ENCODE assay signal across 8 mouse cellular contexts in genomic region chrX:151345333-151346125, GRCm38 (mm10). TPM values are rescaled to one million over a fixed set of nuclear protein-coding genes. Genes with fewer than 3 reads are reported as not detected.
DNase-seq lines count a peak whose midpoint lies in the region; ATAC-seq and TF ChIP-seq lines count a peak whose summit lies in the region.

No protein-coding gene starts in this region.

- H3K27ac ChIP-seq in kidney, embryonic 14.5 days (ENCODE audit: low read depth, low read length): no peak overlapping the region
- no peak overlapping the region for H3K27ac ChIP-seq in ES-E14 (ENCODE audit: insufficient read depth, low read depth, low read length, poor library complexity, severe bottlenecking)
- no peak overlapping the region for H3K27ac ChIP-seq in lung, embryonic 16.5 days (ENCODE audit: low read length)

- no peak for DNase-seq in kidney, postnatal 25 days
- peak; percentile 9 for DNase-seq in ES-E14 (ENCODE audit: low read depth, low spot score)
- peak; percentile 23 to 34 for DNase-seq in cerebellum, postnatal 36 days
- peak; percentile 4 to 15 for DNase-seq in heart, postnatal 10 days
- DNase-seq in spleen, postnatal 4 days (ENCODE audit: low spot score in 2 of 2): no peak

- no peaks in the 10 kb centered on the region for H3K4me1 ChIP-seq in kidney, embryonic 14.5 days (ENCODE audit: control insufficient read depth, insufficient read depth, low read length)
- H3K4me1 ChIP-seq in ES-E14 (ENCODE audit: control insufficient read depth in 2 of 2, insufficient read depth in 2 of 2, low read length in 2 of 2, poor library complexity in 1 of 2): no peaks in the 10 kb centered on the region
- 0 out of 2 replicates have a peak, but pooled peaks cover 3% of the 10 kb centered on the region for H3K4me1 ChIP-seq in lung, embryonic 16.5 days (replicated peaks; ENCODE audit: control insufficient read depth, insufficient read depth, low read length)

- H3K4me3 ChIP-seq in kidney, embryonic 14.5 days (ENCODE audit: low read length): peak overlapping the region; percentile 67
- H3K4me3 ChIP-seq in ES-E14 (ENCODE audit: insufficient read depth in 1 of 2, low read depth in 1 of 2, low read length in 2 of 2, poor library complexity in 1 of 2, severe bottlenecking in 1 of 2): peak overlapping the region; percentile 89 to 98
- peak overlapping the region; percentile 71 for H3K4me3 ChIP-seq in lung, embryonic 16.5 days (ENCODE audit: low read length)

- no peaks in the 10 kb centered on the region for H3K27me3 ChIP-seq in kidney, embryonic 14.5 days (ENCODE audit: control insufficient read depth, insufficient read depth, low read length)
- 0 out of 2 replicates have a peak, but pooled peaks cover 2% of the 10 kb centered on the region for H3K27me3 ChIP-seq in lung, embryonic 16.5 days (ENCODE audit: control insufficient read depth, insufficient read depth, low read depth, low read length)

- intact Hi-C loops in heart, postnatal 10 days (cut with DNase I): no loop called here

- no peak for ATAC-seq in kidney, embryonic 14.5 days (ENCODE audit: low FRiP score, low TSS enrichment)
- no peak for ATAC-seq in lung, embryonic 16.5 days (ENCODE audit: low read depth)
- ATAC-seq in monocyte, adult 5-6 weeks (replicated peaks; ENCODE audit: insufficient number of reproducible peaks, low FRiP score, low TSS enrichment, poor library complexity, severe bottlenecking): no peak

- H3K36me3 ChIP-seq in kidney, embryonic 14.5 days (ENCODE audit: control insufficient read depth, insufficient read depth, low read length): no peaks in the 10 kb centered on the region
- H3K36me3 ChIP-seq in ES-E14 (ENCODE audit: control insufficient read depth, insufficient read depth, low read length, poor library complexity, severe bottlenecking): no peaks in the 10 kb centered on the region; the same call in 1 of the 2 replicates
- 0 out of 2 replicates have a peak, but pooled peaks cover 2% of the 10 kb centered on the region for H3K36me3 ChIP-seq in lung, embryonic 16.5 days (ENCODE audit: control insufficient read depth, insufficient read depth, low read length)

- no peaks in the 10 kb centered on the region for H3K9me3 ChIP-seq in kidney, embryonic 14.5 days (ENCODE audit: control insufficient read depth, low read length)
- H3K9me3 ChIP-seq in ES-E14 (ENCODE audit: control insufficient read depth, insufficient read depth, low read depth, low read length): no peaks in the 10 kb centered on the region
- no peaks in the 10 kb centered on the region for H3K9me3 ChIP-seq in lung, embryonic 16.5 days (ENCODE audit: control insufficient read depth, low read length)

- H3K4me2 ChIP-seq in kidney, embryonic 14.5 days (replicated peaks; ENCODE audit: low read depth, low read length): peak overlapping the region; percentile 62
- peak overlapping the region; percentile 66 for H3K4me2 ChIP-seq in lung, embryonic 16.5 days (ENCODE audit: low read depth, low read length)

- H3K9ac ChIP-seq in kidney, embryonic 14.5 days (ENCODE audit: low read depth, low read length): 0 out of 2 replicates have a peak overlapping the region, but pooled peaks have one; percentile 66
- no peak overlapping the region for H3K9ac ChIP-seq in ES-E14 (ENCODE audit: insufficient read depth, low read depth, low read length, poor library complexity, severe bottlenecking)
- 0 out of 2 replicates have a peak overlapping the region, but pooled peaks have one; percentile 11 for H3K9ac ChIP-seq in lung, embryonic 16.5 days (ENCODE audit: low read length)

- 44% methylated on average over 11 of the region's 11 CpGs for WGBS in kidney, embryonic 14.5 days
- WGBS in lung, embryonic 16.5 days: 26% methylated on average over 11 of the region's 11 CpGs

- in situ Hi-C loops in ES-E14 (cut with MboI; ENCODE audit: low sequenced_read_pairs in 2 of 2, unreplicated experiment in 2 of 2): no loop called here

TF ChIP-seq in ES-E14, 5 proteins besides CTCF, POLR2A, EP300 and RAD21:
- TF ChIP-seq HCFC1 (IDR thresholded peaks at IDR 0.05; ENCODE audit: borderline replicate concordance, insufficient read depth, low read length) (no peak), CHD2 (IDR thresholded peaks at IDR 0.05; ENCODE audit: low read depth, low read length) (no peak), MAFK (IDR thresholded peaks at IDR 0.05; ENCODE audit: insufficient read depth, low read depth, low read length) (no peak), ZC3H11A (IDR thresholded peaks at IDR 0.05; ENCODE audit: borderline replicate concordance, low read depth, low read length) (no peak), ZNF384 (IDR thresholded peaks at IDR 0.05; ENCODE audit: low read depth, low read length) (no peak)

RNA-seq across cellular contexts. Expression of gene Fam120c, which starts 1.6 kb away (rescaled TPM):
- 2.8 and 4.8 TPM in 2 replicates for polyA plus RNA-seq in kidney, embryonic 14.5 days (2014; fragmentation: Nextera tagmentation; extraction: Ambion mirVana)
- 2.0 and 2.9 TPM in 2 replicates for total RNA-seq in ES-E14 (2012; rRNA removed)
- total RNA-seq in heart, postnatal 10 days (2021): 10 to 100 TPM; 11.9 to 14.1 TPM
- 2.9 and 3.3 TPM in 2 replicates for polyA plus RNA-seq in lung, embryonic 16.5 days (2015; fragmentation: Nextera tagmentation; extraction: Ambion mirVana)
- total RNA-seq in monocyte, adult 5-6 weeks (2017): 1.4 to 3.1 TPM (median 1.9 TPM) in 3 replicates

Comparison
In these comparisons a context has a peak if more than half of its experiments do, and no peak if none do; other contexts are left out.
1. DNase-seq: peak in ES-E14 (single experiment), cerebellum, postnatal 36 days (2 of 2) and heart, postnatal 10 days (2 of 2); none in kidney, postnatal 25 days (0 of 2) and spleen, postnatal 4 days (0 of 2).
2. Peak in every context shown above with its lines, with median percentiles within 50 percentile points of each other: H3K4me3 ChIP-seq.